9 mouse cellular contexts compared by ENCODE assay signal in the genomic region with DNA sequence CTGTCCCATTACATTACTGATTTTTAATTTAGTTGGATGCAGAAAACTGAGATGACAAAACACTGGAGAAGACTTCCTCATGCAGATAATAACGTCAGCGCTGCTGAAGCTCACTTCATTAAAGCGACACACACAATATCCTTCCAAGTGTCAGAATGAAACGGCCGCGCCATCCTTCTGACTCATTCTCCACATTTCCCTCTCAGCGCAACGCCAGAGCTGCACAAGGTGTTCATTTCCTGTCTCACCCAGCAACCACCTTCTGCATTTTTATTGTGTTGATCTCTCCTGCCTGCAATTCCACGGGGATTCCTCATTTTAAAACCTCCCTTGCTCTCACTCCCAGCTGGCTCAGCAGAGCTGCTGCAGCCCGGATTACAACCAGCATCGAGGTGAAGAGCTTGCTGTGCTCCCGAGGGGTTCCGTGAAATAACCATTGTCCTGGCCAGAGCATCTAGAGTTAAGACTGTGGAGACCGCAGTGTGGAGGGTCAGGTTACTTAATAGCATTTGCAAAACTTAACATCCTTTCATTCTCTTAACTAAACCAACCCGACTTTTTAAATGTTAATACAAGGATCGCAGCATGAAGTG.
DNase-seq lines count a peak whose midpoint lies in the region; TF ChIP-seq lines count a peak whose summit lies in the region.
"Had no signal": no experiment of that assay in that cellular context is flagged by ENCODE, and none has a peak within 500 bp of the region (broad histone marks: within the 10 kb centered on the region; RNA-seq: fewer than 3 reads in every experiment).

No protein-coding gene starts in this region.

- peaks cover 1% of the 10 kb centered on the region; the same call in 1 of the 2 replicates for H3K4me1 ChIP-seq in heart, adult 2 months (ENCODE audit: control insufficient read depth, insufficient read depth, low read length)

- no peaks in the 10 kb centered on the region for H3K27me3 ChIP-seq in heart, adult 2 months (ENCODE audit: control insufficient read depth, insufficient read depth, low read length)

- no peaks in the 10 kb centered on the region for H3K36me3 ChIP-seq in heart, adult 2 months (ENCODE audit: control insufficient read depth, insufficient read depth, low read length)

- no peak overlapping the region for H3K4me3 ChIP-seq in heart, adult 2 months

- no peak for TF ChIP-seq CTCF in heart, adult 2 months (IDR thresholded peaks at IDR 0.05)

- no peaks in the 10 kb centered on the region for H3K79me2 ChIP-seq in heart, adult 2 months (replicated peaks; ENCODE audit: control insufficient read depth, insufficient read depth, low read length)

- 26% methylated on average over 16 of the region's 16 CpGs for WGBS in heart, adult 2 months

- TF ChIP-seq EP300 in heart, adult 2 months (IDR thresholded peaks at IDR 0.05; ENCODE audit: insufficient read depth, low read depth, low read length), result no peak

- intact Hi-C loops in heart, adult 2 months (cut with DNase I), result no loop called here
- intact Hi-C loops in left cerebral cortex, postnatal 25 days (cut with DNase I), result no loop called here

- no peak overlapping the region for H3K27ac ChIP-seq in heart, adult 2 months

- peak; percentile 40 for DNase-seq in heart, adult 11 months
- no peak for DNase-seq in heart, adult 2 months
- peak; percentile 25 for DNase-seq in urinary bladder, postnatal 14 days (ENCODE audit: low spot score)
- no peak for DNase-seq in urinary bladder, postnatal 36 days (ENCODE audit: low spot score in 2 of 2)
- DNase-seq in left cerebral cortex, postnatal 25 days (ENCODE audit: low spot score in 2 of 2), result peak; percentile 13 to 64
- peak; percentile 45 for DNase-seq in telencephalon, adult 2 months (ENCODE audit: low read depth, low spot score)
- DNase-seq in T-cell, adult 2 months (ENCODE audit: low spot score), result no peak
- DNase-seq in kidney, adult 18-20 months, result no peak
- DNase-seq: heart, adult 18-20 months had no signal

- no peak overlapping the region for H3K9ac ChIP-seq in heart, adult 2 months (ENCODE audit: low read depth, low read length)

- no peak for TF ChIP-seq POLR2A in heart, adult 2 months (IDR thresholded peaks at IDR 0.05; ENCODE audit: insufficient read depth, low read depth, low read length)

Comparison
In these comparisons a context has a peak if more than half of its experiments do, and no peak if none do; other contexts are left out.
1. DNase-seq: peak in heart, adult 11 months (single experiment), urinary bladder, postnatal 14 days (single experiment), left cerebral cortex, postnatal 25 days (2 of 2) and telencephalon, adult 2 months (single experiment); none in heart, adult 2 months (0 of 2), urinary bladder, postnatal 36 days (0 of 2), T-cell, adult 2 months (single experiment) and kidney, adult 18-20 months (single experiment).